ENCODE assay signal across 31 mouse cellular contexts in the genomic region with DNA sequence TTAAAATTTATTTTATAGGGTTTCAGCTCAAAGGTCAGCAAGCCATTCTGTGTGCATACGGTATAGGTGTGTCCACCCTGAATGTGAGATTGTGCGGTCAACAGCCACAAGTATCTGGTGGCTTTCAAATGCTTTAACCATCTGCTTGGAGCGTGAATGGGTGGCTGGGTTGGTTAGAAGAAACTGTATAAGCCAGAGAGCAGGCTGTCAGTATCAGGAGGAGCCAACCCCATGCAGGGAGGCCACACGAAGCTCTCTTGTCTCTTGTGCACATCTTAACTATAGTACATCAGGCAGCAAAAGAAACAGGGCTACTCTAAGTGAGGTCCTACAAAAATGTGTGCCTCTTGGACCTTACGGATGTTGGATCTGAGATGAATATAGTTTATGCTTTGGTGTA.
"Had no signal": no experiment of that assay in that cellular context is flagged by ENCODE, and none has a peak within 500 bp of the region (broad histone marks: within the 10 kb centered on the region; RNA-seq: fewer than 3 reads in every experiment).

No protein-coding gene starts in this region.

- H3K4me2 ChIP-seq: limb, embryonic 12.5 days; limb, embryonic 13.5 days; limb, embryonic 15.5 days; liver, embryonic 11.5 days; liver, embryonic 12.5 days; liver, embryonic 13.5 days; liver, embryonic 15.5 days; lung, embryonic 14.5 days; lung, embryonic 15.5 days; midbrain, embryonic 11.5 days; midbrain, embryonic 12.5 days; midbrain, embryonic 13.5 days; midbrain, embryonic 15.5 days; neural tube, embryonic 12.5 days; neural tube, embryonic 13.5 days had no signal

- H3K27me3 ChIP-seq: limb, embryonic 12.5 days; limb, embryonic 13.5 days; limb, embryonic 15.5 days; liver, embryonic 12.5 days; liver, embryonic 13.5 days; liver, embryonic 15.5 days; lung, embryonic 15.5 days; megakaryocyte, embryonic 14.5 days; midbrain, embryonic 12.5 days; midbrain, embryonic 13.5 days; midbrain, embryonic 15.5 days; neural tube, embryonic 12.5 days; neural tube, embryonic 13.5 days had no signal

- H3K9ac ChIP-seq: limb, embryonic 12.5 days; limb, embryonic 13.5 days; limb, embryonic 15.5 days; liver, embryonic 12.5 days; liver, embryonic 13.5 days; liver, embryonic 14.5 days; liver, embryonic 15.5 days; liver, postnatal 0 days; lung, embryonic 14.5 days; lung, embryonic 15.5 days; midbrain, embryonic 12.5 days; midbrain, embryonic 13.5 days; midbrain, embryonic 15.5 days; neural tube, embryonic 12.5 days; neural tube, embryonic 13.5 days had no signal

- H3K4me3 ChIP-seq: limb, embryonic 10.5 days; limb, embryonic 12.5 days; limb, embryonic 13.5 days; limb, embryonic 15.5 days; liver, embryonic 12.5 days; liver, embryonic 13.5 days; liver, embryonic 15.5 days; lung, embryonic 15.5 days; megakaryocyte, embryonic 14.5 days; midbrain, embryonic 10.5 days; midbrain, embryonic 12.5 days; midbrain, embryonic 13.5 days; midbrain, embryonic 15.5 days; myocyte; neural tube, embryonic 12.5 days; neural tube, embryonic 13.5 days had no signal

- H3K27ac ChIP-seq: limb, embryonic 10.5 days; limb, embryonic 12.5 days; limb, embryonic 13.5 days; limb, embryonic 15.5 days; liver, embryonic 12.5 days; liver, embryonic 13.5 days; liver, embryonic 14.5 days; liver, embryonic 15.5 days; lung, embryonic 15.5 days; macrophage; midbrain, embryonic 10.5 days; midbrain, embryonic 12.5 days; midbrain, embryonic 13.5 days; midbrain, embryonic 15.5 days; neural tube, embryonic 12.5 days; neural tube, embryonic 13.5 days had no signal

- DNase-seq: left cerebral cortex, postnatal 4 days; liver; liver, embryonic 13.5 days; liver, postnatal 0 days; lung, adult 18-20 months; lung, adult 2 months; lung, embryonic 14.5 days; lung, postnatal 10 days; lung, postnatal 14 days; lung, postnatal 36 days; lung, postnatal 4 days; midbrain, embryonic 14.5 days had no signal

- H3K4me1 ChIP-seq: limb, embryonic 13.5 days; midbrain, embryonic 10.5 days; midbrain, embryonic 12.5 days; midbrain, embryonic 13.5 days; midbrain, embryonic 15.5 days; neural tube, embryonic 12.5 days had no signal

- H3K9me3 ChIP-seq: limb, embryonic 10.5 days; limb, embryonic 12.5 days; limb, embryonic 13.5 days; limb, embryonic 15.5 days; liver, embryonic 12.5 days; liver, embryonic 13.5 days; liver, embryonic 15.5 days; lung, embryonic 15.5 days; megakaryocyte, embryonic 14.5 days; midbrain, embryonic 10.5 days; midbrain, embryonic 12.5 days; midbrain, embryonic 13.5 days; midbrain, embryonic 15.5 days; neural tube, embryonic 12.5 days; neural tube, embryonic 13.5 days had no signal
